Mouse (Mus musculus) T-helper 2 cell (primary cell): ENCODE measurements at regions not wholly inside any gene's neighbourhood (a gene's known extent, or its start where the extent isn't known, plus 50 kb on each side); places are given as distances from the start of the nearest gene placed in this dataset.

Source experiments
- in situ Hi-C: fragments of 300-600 bp; cut with MboI, MseI; formaldehyde crosslinking; loops from one replicate; pipeline ENCODE4 v1.15.1; 2025; ENCODE audit warnings: high pct_unique_total_duplicates

DNA sequence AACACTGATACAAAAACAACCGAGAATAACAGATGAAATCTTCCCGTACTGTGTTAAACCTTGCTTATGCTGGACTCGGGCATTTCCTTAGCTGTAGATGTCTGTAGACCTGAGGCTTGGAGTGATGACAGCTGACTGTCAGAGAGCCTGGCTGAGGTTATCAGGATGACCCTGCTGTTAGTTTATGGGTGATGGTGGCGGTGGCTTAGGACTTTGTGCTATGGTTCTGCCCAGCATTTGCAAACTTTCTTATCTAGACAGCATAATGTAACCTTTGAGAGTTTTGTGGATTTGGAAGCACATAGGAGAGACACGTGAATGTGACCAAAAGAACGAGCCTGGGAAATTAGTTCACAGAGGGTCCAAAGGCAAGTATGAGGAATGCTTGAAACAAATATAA lies 239.1 kb upstream of the Ccdc122 start:
- in situ Hi-C loops: no loop called here

DNA sequence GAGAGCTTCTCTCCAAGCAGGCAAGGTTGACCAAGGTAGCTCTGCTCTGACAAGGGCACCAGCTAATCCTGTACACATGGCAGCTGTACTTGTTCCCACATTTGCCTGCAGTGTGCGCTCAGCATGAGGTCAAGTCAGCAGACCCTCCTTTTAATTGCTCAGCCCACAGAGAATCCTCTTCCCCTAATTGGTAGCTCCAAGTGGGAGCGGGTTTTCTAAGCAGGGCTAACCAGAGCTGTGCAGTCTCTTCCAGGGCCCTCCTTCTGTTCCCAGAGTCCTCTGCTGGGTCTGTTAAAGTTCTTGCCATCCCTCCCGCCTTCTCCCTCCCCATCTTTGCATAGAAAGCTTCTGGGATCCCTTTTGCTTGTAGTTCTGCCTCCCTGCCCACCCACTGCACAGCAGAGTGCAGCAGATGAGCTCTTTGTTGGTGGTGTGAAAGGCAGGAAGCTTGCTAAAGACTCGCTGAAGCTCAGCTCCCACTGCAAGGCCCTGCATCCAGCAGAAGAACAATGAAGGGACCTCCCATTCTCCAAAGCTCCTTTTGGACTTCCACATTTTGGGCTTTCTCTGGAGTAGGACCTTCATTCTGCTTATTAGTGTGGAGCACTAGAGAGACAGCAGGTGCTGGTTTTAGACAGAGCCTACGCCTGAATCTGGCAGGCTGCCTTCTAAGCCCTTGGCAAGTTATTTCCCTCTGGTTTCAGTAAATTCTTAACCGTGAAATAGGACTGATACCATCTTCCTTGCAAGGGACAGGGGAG lies 235.3 kb upstream of the Serp2 start:
- in situ Hi-C loops: no loop called here

DNA sequence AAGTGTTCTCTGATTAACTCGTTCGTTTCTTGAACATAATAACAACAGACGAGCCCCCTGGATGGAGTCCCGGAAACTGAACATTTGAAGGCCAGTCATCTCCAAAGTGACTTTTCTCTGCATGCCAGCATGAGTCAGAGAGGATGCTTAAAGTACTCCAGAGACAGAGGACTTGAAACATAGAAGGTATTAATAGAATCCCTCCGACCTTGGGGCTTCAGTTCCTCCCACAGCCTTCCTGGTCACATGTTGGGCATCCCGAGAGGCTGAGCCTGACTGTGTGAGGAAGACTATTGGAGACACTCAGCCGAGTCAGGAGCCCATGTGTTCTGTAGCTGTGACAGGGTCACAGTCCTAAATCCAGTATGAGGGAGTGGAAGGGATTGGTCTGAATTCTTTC lies 232.7 kb upstream of the Serp2 start:
- in situ Hi-C loops: loop anchor here (10.0 kb wide), 1 partner anchor 125 kb away; no protein-coding TSS in a partner anchor

DNA sequence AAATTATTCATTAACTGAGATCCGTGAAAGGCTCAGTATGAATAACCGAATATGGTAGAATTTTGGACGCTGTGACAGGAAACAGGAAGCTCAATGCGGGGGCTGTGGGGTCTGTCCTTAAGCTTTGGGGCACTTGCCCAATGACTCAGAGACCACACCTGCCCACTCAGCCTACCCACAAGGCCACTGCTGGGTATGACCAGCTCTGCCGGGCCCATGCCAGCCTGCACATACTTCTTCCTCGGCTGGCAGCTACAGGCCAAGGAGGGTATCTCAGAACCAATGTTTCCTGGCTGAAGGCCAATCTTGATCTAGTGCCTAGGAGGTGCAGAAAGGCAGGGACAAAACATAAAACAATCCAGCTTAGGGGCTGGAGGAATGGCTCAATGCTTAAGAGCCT lies 230.9 kb upstream of the Serp2 start:
- in situ Hi-C loops: loop anchor here (10.0 kb wide), 1 partner anchor 123 kb away; no protein-coding TSS in a partner anchor

DNA sequence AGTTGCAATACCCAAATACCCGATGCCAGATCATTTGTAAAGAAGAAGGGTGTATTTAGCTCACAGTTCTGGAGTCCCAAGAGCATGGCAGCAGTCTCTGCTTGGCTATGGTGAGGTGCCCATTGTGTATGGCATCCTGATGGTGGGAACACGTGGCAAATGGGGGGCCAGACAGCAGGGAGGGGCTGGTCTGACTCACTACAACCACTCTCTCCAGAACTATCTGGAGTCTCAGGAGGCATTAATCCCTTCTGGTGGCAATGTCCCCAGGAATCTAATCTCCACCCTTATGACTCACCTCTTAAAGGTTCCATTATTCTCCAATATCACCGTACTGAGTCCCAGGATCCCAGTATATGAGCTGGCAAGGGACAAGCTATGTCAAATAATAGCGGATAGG lies 229.5 kb upstream of the Serp2 start:
- in situ Hi-C loops: loop anchor here (10.0 kb wide), 1 partner anchor 121 kb away; no protein-coding TSS in a partner anchor

DNA sequence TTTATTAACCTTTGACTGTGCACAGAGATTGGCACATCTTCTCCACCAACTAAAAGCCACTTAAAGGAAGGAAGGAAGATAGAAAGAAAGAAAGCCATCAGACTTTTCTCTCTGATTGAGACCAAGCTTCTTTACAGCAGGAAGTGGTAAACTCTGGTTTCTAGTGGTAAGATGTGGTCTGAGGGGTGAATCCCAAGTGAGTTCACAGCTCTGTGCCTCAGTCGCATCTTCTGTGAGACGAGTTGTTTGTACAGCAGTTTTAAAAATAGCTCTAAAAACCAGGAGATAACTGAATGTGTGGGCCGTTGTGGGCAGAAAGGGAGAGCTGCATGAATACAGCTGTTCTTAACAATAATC lies 224.8 kb upstream of the Serp2 start:
- in situ Hi-C loops: loop anchor here (10.0 kb wide), 1 partner anchor 117 kb away; no protein-coding TSS in a partner anchor

DNA sequence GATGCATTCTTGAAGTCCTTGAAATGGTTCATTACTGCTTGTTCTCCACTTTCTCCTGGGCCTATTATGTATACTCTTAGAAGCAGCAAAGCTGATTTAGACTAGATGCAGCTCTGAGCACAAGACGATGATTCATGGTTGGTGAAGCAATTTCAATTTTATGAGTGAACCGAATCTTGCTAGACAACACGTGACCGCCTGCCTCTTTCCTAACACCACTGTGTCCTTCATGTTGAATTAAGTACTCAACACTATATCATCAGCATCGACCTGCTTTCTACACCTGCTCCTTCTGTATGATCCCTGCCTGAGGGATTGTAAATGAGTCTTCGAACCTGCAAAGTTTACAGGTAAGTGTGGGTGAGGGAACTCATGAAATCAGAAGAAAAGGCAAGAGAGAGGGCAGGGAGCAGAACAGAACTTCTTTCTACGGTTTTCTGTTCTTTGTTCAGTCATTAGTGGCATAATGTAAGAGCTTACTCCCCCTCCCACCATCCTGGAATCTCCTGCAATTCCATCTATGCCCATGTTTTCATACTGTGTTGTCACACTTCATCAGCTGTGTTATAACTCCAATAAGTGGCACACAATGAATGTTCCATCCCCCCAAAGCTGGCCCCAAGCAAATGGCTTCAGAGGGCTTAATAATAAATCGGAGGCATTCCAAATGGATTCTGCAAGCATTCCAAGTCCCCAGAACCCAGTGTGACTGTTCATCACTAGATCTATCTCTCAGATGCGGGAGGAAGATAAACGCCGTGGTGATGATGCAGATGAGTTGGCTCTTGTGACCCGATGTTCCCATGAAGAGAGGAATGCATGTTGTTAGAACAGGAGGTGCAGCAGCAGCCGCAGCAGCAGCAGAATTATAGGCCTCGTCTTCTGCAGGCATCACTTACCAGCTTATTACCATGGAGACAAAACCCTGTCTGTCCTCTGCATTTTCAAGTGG lies 224.2 kb upstream of the Serp2 start:
- in situ Hi-C loops: loop anchor here (10.0 kb wide), 1 partner anchor 116 kb away; no protein-coding TSS in a partner anchor

DNA sequence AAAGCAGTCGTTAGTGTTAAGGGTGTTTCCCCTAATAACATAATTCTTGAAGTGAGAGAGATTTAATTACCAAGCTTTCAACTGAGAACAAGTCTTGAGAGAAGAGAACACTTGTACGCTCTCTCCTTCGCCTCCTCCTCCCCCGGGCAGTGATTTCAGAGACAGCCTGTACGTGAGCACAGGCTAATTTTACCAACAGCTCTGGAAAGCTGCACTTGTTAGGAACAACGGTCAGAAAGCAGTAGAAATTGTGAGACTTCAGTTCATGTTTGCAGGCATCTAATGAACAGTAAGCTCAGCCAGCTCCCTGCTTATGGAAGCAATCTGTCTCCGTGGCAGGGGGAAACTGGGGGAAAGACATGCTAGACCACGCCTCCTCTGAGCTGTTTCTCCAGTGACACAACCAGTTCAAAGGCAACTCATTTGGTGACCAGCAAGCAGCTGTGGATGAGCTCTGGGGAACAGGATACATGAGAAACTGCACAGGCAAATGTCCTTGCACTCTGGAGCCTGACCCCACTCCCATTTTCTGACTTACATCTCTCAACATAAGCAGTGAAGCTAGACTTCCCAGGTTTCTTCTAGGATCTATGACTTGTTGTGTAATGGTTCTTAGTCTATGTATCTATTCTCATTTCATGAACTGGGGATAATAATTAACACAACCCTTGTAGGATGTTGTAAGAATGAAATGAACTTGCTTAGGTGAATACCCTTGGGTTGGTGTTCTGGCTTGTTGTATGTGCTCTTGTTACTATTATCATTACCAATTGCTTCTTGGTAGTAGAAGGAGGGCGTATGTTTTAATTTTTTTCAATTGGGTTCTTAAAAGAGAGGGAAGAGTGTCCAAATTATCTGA lies 222.1 kb upstream of the Serp2 start:
- in situ Hi-C loops: no loop called here

DNA sequence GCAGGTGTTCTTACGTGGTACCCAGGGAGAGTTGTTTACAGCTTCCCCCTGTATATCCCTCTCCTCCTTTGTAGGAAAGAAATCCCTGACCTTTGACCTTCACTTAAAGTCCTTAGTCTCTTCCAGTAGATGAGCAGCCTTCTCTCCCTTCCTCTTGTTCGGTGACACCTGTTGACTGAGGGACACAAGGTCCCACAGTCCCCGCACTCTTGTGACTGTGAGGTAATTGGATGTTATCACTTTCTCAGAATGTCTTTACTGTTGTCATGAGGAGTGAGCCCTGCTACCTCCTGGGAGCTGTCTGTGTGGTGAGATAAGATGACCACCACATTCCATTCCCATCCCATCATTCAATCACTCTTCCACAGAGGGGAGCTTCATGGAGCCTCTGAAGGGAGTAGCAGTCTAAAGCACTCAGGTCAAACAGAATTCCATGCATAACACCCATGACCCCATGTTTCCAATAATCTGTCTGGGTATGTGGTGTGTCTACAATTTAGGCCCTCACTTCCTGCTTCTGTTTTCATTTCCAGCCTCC lies 218.8 kb upstream of the Serp2 start:
- in situ Hi-C loops: no loop called here

DNA sequence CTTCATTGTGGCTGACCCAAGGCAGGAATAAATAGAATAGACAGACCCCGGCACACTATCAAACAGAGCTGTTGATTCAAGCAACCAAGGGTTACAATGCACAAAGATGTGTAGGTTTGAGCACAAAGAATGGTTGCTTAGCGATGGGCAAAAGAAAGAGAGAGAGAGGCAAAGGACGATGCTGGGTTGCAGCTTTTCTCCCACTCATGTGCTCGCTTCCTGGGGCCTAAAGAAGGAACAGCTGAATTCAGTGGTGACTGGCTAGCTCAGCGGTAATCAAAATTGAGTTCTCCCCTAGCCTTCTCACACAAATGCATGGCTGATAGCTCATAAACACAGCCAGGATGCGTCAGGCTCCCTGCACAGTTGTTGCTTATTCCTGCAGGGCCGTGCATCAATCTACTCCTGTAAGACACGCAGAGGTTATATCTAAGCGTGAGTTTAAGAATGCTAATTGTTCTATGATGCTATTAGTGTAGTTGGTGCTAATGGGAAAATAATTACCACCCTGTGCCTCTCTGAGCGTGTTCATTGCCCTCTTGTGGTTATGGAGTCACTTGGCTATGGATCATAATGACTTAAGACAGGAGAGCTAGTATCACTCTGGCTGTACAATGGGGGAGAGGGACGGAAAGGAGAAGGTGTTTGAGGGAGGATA lies 216.2 kb upstream of the Serp2 start:
- in situ Hi-C loops: no loop called here

DNA sequence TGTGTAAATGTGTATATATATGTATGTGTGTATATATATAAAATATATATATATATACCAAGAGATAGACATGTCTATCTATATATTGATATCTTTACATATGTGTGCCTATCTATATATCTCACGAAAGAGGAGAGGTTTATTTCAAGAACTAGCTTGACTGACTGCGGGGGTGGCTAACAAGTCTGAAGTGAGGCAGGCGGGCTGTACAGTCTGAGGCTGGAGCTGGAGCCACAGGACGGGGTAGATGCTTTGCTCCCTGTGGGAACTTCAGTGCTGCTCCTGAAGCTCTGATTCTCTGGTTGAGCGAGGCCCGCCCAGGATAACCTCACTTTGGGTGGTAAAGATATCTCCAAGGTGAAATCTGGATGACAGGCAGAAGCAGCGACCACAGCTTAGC lies 213.4 kb upstream of the Serp2 start:
- in situ Hi-C loops: no loop called here

DNA sequence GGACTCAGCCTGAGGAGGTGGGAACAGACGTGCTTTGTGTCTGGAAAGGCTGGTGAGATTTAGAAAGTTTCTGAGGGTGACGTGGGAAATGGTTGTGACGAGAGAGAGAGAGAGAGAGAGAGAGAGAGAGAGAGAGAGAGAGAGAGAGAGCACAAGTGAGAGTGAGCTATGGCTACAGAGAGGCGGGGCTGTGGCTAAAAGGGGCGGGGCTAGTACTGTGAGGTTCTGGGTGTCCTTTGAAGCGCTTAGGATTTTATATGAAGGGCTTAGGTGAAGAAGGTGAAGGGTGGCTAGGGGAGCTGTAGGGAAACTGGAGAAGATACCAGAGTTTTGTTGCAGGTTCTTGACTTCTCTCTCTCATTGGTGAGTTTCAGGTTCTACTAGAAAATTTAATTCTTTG lies 210.6 kb upstream of the Serp2 start:
- in situ Hi-C loops: no loop called here

DNA sequence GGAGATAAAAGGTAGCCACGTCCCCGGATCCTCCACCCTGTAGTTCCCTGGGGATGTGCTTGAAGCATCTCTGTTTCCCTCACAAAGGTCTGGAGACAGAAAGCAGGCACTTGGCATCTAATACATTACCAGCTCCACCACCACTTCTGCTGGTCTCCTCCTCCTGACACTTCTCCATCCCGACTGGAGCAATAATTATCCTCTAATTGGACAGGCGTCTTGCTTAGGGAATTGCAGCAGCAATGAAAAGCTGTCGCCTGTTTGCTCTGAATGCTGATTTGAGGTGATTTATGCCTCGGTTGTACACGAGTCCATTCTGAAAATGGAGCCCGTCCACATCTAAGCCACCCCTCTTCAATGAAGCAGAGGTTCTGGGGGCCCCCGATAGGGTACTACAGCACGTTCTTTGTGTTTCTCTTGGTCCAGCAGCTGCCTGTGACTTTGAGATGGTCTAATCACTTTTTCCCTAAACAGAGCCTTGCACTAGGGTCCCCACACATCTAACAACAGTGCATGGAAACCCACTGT lies 209.6 kb upstream of the Serp2 start:
- in situ Hi-C loops: no loop called here

DNA sequence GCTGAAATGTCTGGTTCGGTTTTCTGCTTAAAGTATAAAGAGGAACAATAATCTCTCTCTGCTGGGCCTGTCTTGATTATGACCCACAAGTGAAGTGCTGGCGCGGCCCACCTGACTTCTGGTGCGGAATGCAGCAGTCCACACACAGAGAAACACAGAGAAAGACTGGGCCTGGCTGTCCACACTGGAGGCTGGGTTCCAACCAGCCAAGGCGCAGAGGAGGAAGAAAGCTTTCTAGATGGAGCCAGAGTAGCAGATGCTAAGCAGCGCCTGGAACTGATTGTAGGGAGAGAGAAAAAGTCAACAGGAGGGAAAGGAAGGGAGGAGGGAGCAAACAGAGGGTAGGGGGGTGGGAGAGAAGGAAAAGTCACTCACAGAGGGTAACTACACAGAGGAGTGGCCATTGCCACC lies 208.4 kb upstream of the Serp2 start:
- in situ Hi-C loops: no loop called here

DNA sequence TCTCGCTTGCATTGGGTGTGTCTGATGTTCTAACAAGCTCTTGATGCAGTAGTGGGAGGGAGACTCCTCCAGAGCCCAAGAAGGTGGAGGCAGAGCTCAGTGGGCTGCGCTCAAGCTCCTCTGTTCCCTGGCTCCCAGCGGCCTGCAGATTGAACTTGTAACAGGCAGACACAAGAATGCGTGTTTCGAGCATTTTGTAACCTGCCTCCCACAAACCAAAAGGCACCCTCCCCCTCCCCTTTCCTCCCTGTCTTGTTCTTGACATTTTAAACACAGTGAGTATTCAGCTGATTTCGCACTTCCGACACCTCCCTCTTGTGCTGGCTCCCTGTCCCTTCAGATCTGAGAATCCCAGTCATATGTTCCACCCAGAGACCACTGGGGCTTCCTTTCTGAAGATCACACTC lies 207.7 kb upstream of the Serp2 start:
- in situ Hi-C loops: no loop called here

DNA sequence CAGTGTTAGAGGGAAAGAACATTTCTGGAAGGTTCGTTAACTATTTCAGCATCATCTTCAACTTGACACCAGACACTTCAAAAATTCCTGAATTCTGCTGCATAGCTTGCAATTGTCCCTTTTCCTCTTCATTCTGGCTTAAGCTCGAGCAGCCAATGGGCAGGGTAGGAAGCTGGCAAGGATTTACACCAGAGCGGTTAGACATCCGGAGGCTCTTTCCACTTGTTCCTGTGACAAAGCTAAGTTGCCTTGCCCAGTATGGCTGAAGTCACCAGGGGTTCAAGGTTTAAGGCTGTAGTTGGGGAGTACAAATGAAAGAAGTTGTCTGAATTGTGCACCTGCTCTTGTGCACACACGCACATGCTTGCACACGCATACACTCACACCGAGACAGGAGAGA lies 206.8 kb upstream of the Serp2 start:
- in situ Hi-C loops: no loop called here

DNA sequence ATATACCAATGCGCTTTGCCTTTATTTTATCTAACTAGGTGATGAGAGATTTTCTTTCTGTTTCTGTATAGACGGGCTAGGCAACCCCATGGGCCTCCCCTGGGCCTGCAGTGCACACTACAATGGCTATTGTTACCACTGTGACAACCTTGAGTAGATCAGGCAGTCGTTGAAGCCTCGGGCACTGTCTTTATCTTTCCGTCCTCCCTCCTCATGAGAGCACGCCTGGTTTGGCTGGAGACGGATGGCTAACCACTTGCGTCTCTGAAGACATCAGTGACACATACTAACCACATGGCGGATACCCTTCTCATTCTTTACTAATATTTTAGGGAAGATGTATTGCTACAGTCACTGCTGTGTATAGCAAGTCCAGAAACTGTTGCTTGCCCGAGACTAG lies 206.1 kb upstream of the Serp2 start:
- in situ Hi-C loops: no loop called here

DNA sequence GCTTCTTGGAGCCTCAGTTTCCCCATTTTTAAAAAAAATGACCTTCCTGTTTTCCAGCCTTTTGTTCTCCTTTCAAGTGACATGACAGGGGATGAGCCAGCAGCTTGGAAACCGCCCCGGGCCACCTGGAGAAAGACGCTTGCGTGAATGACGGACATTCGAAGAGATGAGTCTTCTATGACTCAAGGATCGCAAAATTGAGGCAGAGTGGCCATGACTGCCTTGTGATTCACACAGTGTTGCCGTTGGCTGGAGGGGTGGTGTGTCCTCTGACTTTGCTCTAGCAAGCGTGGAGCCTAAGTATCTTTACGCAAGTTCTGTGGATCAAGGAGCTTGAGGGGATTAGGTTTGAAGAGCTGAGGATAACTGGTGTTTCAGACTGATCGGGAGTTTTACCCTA lies 205.0 kb upstream of the Serp2 start:
- in situ Hi-C loops: no loop called here

DNA sequence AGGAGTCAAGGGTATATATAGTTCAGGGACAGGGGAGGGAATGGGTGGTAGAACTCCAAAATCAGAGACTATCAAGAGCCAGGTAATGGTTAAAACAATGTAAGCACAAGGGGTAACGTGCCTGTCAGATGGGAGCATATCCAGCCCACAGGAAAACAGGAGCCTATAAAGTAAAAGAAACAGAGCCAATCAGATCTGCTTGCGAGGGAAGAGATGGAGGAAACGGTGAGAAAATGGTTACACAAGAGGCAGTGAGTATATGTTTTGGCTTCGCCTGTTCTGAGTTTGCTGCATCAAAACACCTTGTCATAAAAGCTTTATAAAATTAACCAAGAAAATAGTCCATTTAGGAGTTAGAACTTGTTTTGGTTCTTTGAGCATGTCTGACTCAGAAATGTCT lies 204.6 kb upstream of the Serp2 start:
- in situ Hi-C loops: no loop called here

DNA sequence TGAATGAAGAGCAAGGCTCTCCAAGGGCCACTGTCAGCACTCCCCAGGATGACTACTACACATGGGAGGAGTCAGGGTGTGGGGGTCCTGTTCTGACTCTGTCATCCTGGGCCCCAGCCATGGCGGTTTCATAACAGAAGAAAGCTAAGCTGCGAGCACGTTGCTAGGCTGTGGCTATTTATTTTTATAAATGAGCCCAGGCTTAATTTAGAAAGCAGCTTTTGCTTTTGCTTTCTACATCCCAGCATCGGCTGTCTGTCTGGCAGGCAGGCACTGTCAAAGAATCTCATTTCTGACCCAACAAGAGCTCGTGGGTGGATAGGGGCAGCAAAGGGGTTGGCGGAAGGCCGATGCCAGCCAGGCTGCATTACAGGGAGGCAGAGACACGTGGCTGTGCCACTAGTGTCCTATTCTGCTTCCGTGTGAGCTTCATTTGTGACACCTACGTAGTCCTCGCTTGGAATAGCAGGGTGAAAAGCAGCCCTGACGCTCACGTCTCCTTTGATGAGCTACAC lies 203.9 kb upstream of the Serp2 start:
- in situ Hi-C loops: no loop called here
